Mouse (Mus musculus) limb, embryonic 14.5 days (tissue): ENCODE measurements around the gene Zcchc10. TPM values are rescaled to one million over a fixed set of nuclear protein-coding genes. Genes with fewer than 3 reads are reported as not detected.
"Not testable (repeated sequence)": the region's sequence is repeated elsewhere in the genome, so short reads cannot be mapped to it uniquely, and the experiment has no call there.

Experiments
- ATAC-seq: fragments of 200-750 bp; cut with Nextera tagmentation; 2 replicates; pipeline ENCODE4 v1.8.0; 2017; ENCODE audit warnings: low read depth, moderate number of reproducible peaks, moderate TSS enrichment; ENCODE audit not compliant: low FRiP score
- DNase-seq: peaks from one replicate; pipeline ENCODE4 v3.0.0-alpha.2; 2015; ENCODE audit warnings: low spot score
- H3K27ac ChIP-seq: fragments of 300-500 bp; sonication (generic); replicated peaks from 2 replicates; pipeline ENCODE4 v1.5.1; 2014; ENCODE audit warnings: low read depth, mild to moderate bottlenecking, low read length, moderate library complexity, mixed read lengths
- H3K27me3 ChIP-seq: fragments of 300-500 bp; sonication (generic); 2 replicates; pipeline ENCODE4 v1.6.1; 2014; ENCODE audit warnings: low read length, mixed read lengths; ENCODE audit not compliant: control insufficient read depth, insufficient read depth
- H3K36me3 ChIP-seq: fragments of 300-500 bp; sonication (generic); 2 replicates; pipeline ENCODE4 v1.6.1; 2014; ENCODE audit warnings: mild to moderate bottlenecking, low read length, moderate library complexity, mixed read lengths; ENCODE audit not compliant: control insufficient read depth, insufficient read depth
- H3K4me1 ChIP-seq: fragments of 300-500 bp; sonication (generic); 2 replicates; pipeline ENCODE4 v1.6.1; 2014; ENCODE audit warnings: antibody characterized with exemption, low read length, mixed read lengths; ENCODE audit not compliant: control insufficient read depth, insufficient read depth
- H3K4me2 ChIP-seq: fragments of 300-500 bp; sonication (generic); replicated peaks from 2 replicates; pipeline ENCODE4 v1.6.1; 2014; ENCODE audit warnings: low read depth, mild to moderate bottlenecking, low read length, moderate library complexity; ENCODE audit not compliant: severe bottlenecking
- H3K4me3 ChIP-seq: fragments of 300-500 bp; sonication (generic); replicated peaks from 2 replicates; pipeline ENCODE4 v1.5.1; 2014; ENCODE audit warnings: low read length
- H3K9ac ChIP-seq: fragments of 300-500 bp; sonication (generic); 2 replicates; pipeline ENCODE4 v1.6.1; 2014; ENCODE audit warnings: mild to moderate bottlenecking, low read depth, low read length, moderate library complexity; ENCODE audit not compliant: severe bottlenecking
- H3K9me3 ChIP-seq: fragments of 300-500 bp; sonication (generic); 2 replicates; pipeline ENCODE4 v1.6.1; 2016; ENCODE audit warnings: low read length; ENCODE audit not compliant: control insufficient read depth
- POLR2A ChIP-seq: fragments of 200-500 bp; IDR thresholded peaks from 2 replicates; pipeline ENCODE4 v1.8.0; 2012; ENCODE audit warnings: inconsistent platforms, mild to moderate bottlenecking, moderate library complexity, borderline replicate concordance; ENCODE audit not compliant: insufficient read depth, insufficient read length; ENCODE audit errors: extremely low read depth
- WGBS: fragments of 180-500 bp; shearing (Covaris S2); extraction: QIAGEN DNeasy Blood & Tissue Kit; methylation state at CpG from one replicate; pipeline ENCODE4 v1.1.7; 2014; 5-methylcytosine and 5-hydroxymethylcytosine counted together
- polyA plus RNA-seq, 2 experiments: library from polyadenylated mRNA; depleted of rRNA in 1 of 2; stranded (reverse) in 1 of 2; unstranded in 1 of 2; fragments of >200 nt; fragmentation: Nextera tagmentation in 1 of 2; extraction: Ambion mirVana in 1 of 2; gene quantifications; 2 replicates each; pipeline versions ENCODE4 v1.2.1 to v1.2.3; 2012 to 2014

Gene Zcchc10
- polyA plus RNA-seq, 2 experiments = 15.0 to 20.4 TPM

- Histone ChIP-seq H3K27ac (no peak overlapping the region), H3K4me1 (no peaks in the 10 kb centered on the region), H3K9ac (no peak overlapping the region), H3K27me3 (no peaks in the 10 kb centered on the region), H3K36me3 (no peaks in the 10 kb centered on the region), H3K4me2 (no peak overlapping the region), H3K4me3 (no peak overlapping the region), H3K9me3 (no peaks in the 10 kb centered on the region)
- no peak for DNase-seq
- WGBS = 46% methylated on average over 6 of the region's 6 CpGs
- ATAC-seq = no peak
- no peak for TF ChIP-seq POLR2A
Measured at GRCm38 (mm10) chr11:53316996-53317395, 7.5 kb upstream of the Zcchc10 start.

DNA sequence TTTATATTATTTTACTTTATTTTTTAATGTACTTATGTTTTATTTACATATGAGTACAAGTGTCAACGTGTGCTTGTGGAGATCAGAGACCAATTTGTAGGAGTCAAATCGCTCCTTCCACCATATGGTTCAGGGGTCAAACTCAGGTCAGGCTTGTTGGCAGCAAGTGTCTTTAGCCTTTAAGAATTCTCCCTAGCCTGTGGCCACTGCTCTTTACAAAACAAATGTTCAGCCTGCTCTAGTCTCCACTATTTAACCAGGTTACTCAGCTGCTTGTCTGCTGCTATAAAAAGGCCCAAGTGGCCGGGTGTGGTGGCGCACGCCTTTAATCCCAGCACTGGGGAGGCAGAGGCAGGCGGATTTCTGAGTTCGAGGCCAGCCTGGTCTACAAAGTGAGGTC, 6.4 kb upstream of the Zcchc10 start:
- ATAC-seq (no peak), DNase-seq (no peak)
- no peak overlapping the region for H3K9ac ChIP-seq
- H3K27ac ChIP-seq = no peak overlapping the region
- no peak overlapping the region for H3K4me2 ChIP-seq
- 62% methylated on average over 7 of the region's 7 CpGs for WGBS
- H3K36me3 ChIP-seq = no peaks in the 10 kb centered on the region
- TF ChIP-seq POLR2A = no peak
- no peaks in the 10 kb centered on the region for H3K4me1 ChIP-seq
- H3K27me3 ChIP-seq = no peaks in the 10 kb centered on the region
- no peak overlapping the region for H3K4me3 ChIP-seq
- no peaks in the 10 kb centered on the region for H3K9me3 ChIP-seq

GRCm38 (mm10) chr11:53318568-53318967, 5.9 kb upstream of the Zcchc10 start:
- H3K27me3 ChIP-seq, DNase-seq, H3K4me3 ChIP-seq, H3K9me3 ChIP-seq, ATAC-seq, H3K27ac ChIP-seq, H3K9ac ChIP-seq, H3K4me1 ChIP-seq, H3K4me2 ChIP-seq, H3K36me3 ChIP-seq: not testable (repeated sequence)
- WGBS = 91% methylated on average over 3 of the region's 3 CpGs

GRCm38 (mm10) chr11:53319867-53320266, 4.6 kb upstream of the Zcchc10 start:
- H3K9ac ChIP-seq, H3K27me3 ChIP-seq, DNase-seq, ATAC-seq, H3K4me3 ChIP-seq, H3K4me2 ChIP-seq, H3K27ac ChIP-seq, H3K4me1 ChIP-seq, H3K9me3 ChIP-seq, H3K36me3 ChIP-seq: not testable (repeated sequence)
- WGBS = 91% methylated on average over 13 of the region's 13 CpGs

GRCm38 (mm10) chr11:53330325-53330724, 5.8 kb downstream of the Zcchc10 start:
- Histone ChIP-seq H3K4me2 (no peak overlapping the region), H3K27ac (no peak overlapping the region), H3K9me3 (no peaks in the 10 kb centered on the region), H3K4me1 (peaks cover 3% of the 10 kb centered on the region; the same call in 1 of the 2 replicates), H3K4me3 (no peak overlapping the region), H3K27me3 (no peaks in the 10 kb centered on the region), H3K36me3 (peaks cover 56% of the 10 kb centered on the region), H3K9ac (no peak overlapping the region)
- no peak for TF ChIP-seq POLR2A
- 85% methylated on average over 7 of the region's 7 CpGs for WGBS
- no peak for ATAC-seq
- DNase-seq = no peak

- no peak overlapping the region for H3K9ac ChIP-seq
- ATAC-seq = no peak
- H3K36me3 ChIP-seq = peaks cover 56% of the 10 kb centered on the region
- no peak overlapping the region for H3K27ac ChIP-seq
- TF ChIP-seq POLR2A = no peak
- H3K4me3 ChIP-seq = no peak overlapping the region
- H3K4me2 ChIP-seq = no peak overlapping the region
- no peaks in the 10 kb centered on the region for H3K4me1 ChIP-seq
- no peak for DNase-seq
- no peaks in the 10 kb centered on the region for H3K9me3 ChIP-seq
- 94% methylated on average over 6 of the region's 6 CpGs for WGBS
- H3K27me3 ChIP-seq = no peaks in the 10 kb centered on the region
Measured at GRCm38 (mm10) chr11:53331121-53331520, 6.6 kb downstream of the Zcchc10 start.
